ENCODE assay signal across 7 mouse cellular contexts in the genomic region with DNA sequence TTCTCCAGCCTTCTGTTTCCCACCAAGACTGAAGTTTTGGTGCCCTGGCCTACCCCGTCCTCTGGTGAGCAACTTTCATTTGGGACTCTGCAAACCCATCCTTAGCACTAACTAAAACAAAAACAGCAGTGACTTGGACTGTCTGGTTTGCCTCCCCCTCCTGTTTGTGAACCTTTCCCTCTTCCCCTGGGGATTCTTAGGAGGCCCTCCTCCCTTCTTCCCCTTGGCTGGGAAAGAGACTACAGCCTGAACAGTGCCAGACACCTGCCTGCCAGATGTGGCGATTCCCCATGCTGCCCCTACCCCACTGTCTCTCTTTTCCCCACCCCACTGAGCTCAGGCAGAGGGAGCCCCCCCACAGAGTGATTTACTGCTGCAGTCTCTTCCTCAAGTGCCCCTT. TPM values are rescaled to one million over a fixed set of nuclear protein-coding genes. Genes with fewer than 3 reads are reported as not detected.
DNase-seq lines count a peak whose midpoint lies in the region; ATAC-seq and TF ChIP-seq lines count a peak whose summit lies in the region.

No protein-coding gene starts in this region.

- peaks cover 15% of the 10 kb centered on the region; the same call in 1 of the 2 replicates for H3K4me1 ChIP-seq in lung, postnatal 0 days (ENCODE audit: insufficient read depth, low read depth, low read length)
- peaks cover 91% of the 10 kb centered on the region for H3K4me1 ChIP-seq in forebrain, embryonic 15.5 days
- H3K4me1 ChIP-seq in liver, embryonic 12.5 days = peaks cover 59% of the 10 kb centered on the region

- H3K36me3 ChIP-seq in lung, postnatal 0 days (ENCODE audit: insufficient read depth, low read length) = 0 out of 2 replicates have a peak, but pooled peaks cover 3% of the 10 kb centered on the region
- peaks cover 6% of the 10 kb centered on the region for H3K36me3 ChIP-seq in forebrain, embryonic 15.5 days
- peaks cover 43% of the 10 kb centered on the region for H3K36me3 ChIP-seq in liver, embryonic 12.5 days

- H3K9ac ChIP-seq in lung, postnatal 0 days (replicated peaks; ENCODE audit: low read depth) = no peak overlapping the region
- H3K9ac ChIP-seq in forebrain, embryonic 15.5 days (replicated peaks) = peak overlapping the region; percentile 49; the same call in 1 of the 2 replicates
- no peak overlapping the region for H3K9ac ChIP-seq in liver, embryonic 12.5 days

- H3K4me3 ChIP-seq in lung, postnatal 0 days (ENCODE audit: low read depth, low read length) = no peak overlapping the region
- no peak overlapping the region for H3K4me3 ChIP-seq in forebrain, embryonic 15.5 days
- H3K4me3 ChIP-seq in liver, embryonic 12.5 days = no peak overlapping the region

- no peaks in the 10 kb centered on the region for H3K9me3 ChIP-seq in lung, postnatal 0 days (ENCODE audit: low read length)
- no peaks in the 10 kb centered on the region for H3K9me3 ChIP-seq in forebrain, embryonic 15.5 days
- H3K9me3 ChIP-seq in liver, embryonic 12.5 days (replicated peaks) = no peaks in the 10 kb centered on the region

- TF ChIP-seq CTCF in lung, postnatal 0 days (IDR thresholded peaks at IDR 0.05) = no peak

- no peaks in the 10 kb centered on the region for H3K27me3 ChIP-seq in lung, postnatal 0 days (replicated peaks; ENCODE audit: insufficient read depth, low read length)
- no peaks in the 10 kb centered on the region for H3K27me3 ChIP-seq in forebrain, embryonic 15.5 days
- H3K27me3 ChIP-seq in liver, embryonic 12.5 days (replicated peaks) = peaks cover 45% of the 10 kb centered on the region

- TF ChIP-seq EP300 in lung, postnatal 0 days (IDR thresholded peaks at IDR 0.05) = no peak

- H3K27ac ChIP-seq in lung, postnatal 0 days (ENCODE audit: low read length) = peak overlapping the region; percentile 86; the same call in 1 of the 2 replicates
- H3K27ac ChIP-seq in forebrain, embryonic 15.5 days (replicated peaks) = peak overlapping the region; percentile 96
- peak overlapping the region; percentile 47; the same call in 1 of the 2 replicates for H3K27ac ChIP-seq in liver, embryonic 12.5 days

- WGBS in lung, postnatal 0 days = 44% methylated on average over 2 of the region's 2 CpGs
- 15% methylated on average over 2 of the region's 2 CpGs for WGBS in forebrain, embryonic 15.5 days
- 55% methylated on average over 2 of the region's 2 CpGs for WGBS in liver, embryonic 12.5 days (ENCODE audit: insufficient replicate concordance)

- no peak for ATAC-seq in lung, postnatal 0 days
- no peak for ATAC-seq in forebrain, embryonic 15.5 days (replicated peaks)
- ATAC-seq in liver, embryonic 12.5 days = no peak

- no peak for DNase-seq in lung, postnatal 0 days (ENCODE audit: low spot score)
- no peak for DNase-seq in lung, postnatal 36 days
- DNase-seq in frontal cortex, postnatal 36 days (ENCODE audit: low spot score in 2 of 2) = no peak
- no peak for DNase-seq in Muller cell, postnatal 12 days (ENCODE audit: inconsistent ontology term)
- no peak for DNase-seq in B cell, adult 2 months

- no peak overlapping the region for H3K4me2 ChIP-seq in lung, postnatal 0 days (replicated peaks; ENCODE audit: low read depth, low read length)
- H3K4me2 ChIP-seq in forebrain, embryonic 15.5 days (replicated peaks) = no peak overlapping the region
- no peak overlapping the region for H3K4me2 ChIP-seq in liver, embryonic 12.5 days

RNA-seq across cellular contexts. Expression of a gene that starts 9.4 kb away (rescaled TPM):
- polyA plus RNA-seq in lung, postnatal 0 days (2015; fragmentation: Nextera tagmentation; extraction: Ambion mirVana) = 0.67 and 2.2 TPM in 2 replicates
- 0.28 and 0.37 TPM in 2 replicates for polyA plus RNA-seq in forebrain, embryonic 15.5 days (2015; fragmentation: Nextera tagmentation; extraction: Ambion mirVana)
- polyA plus RNA-seq in liver, embryonic 12.5 days (2016; fragmentation: Nextera tagmentation; extraction: Ambion mirVana) = 0.75 and 0.78 TPM in 2 replicates

RNA-seq across cellular contexts. Expression of a gene that starts 28.5 kb away (rescaled TPM):
- polyA plus RNA-seq in lung, postnatal 0 days (2015; fragmentation: Nextera tagmentation; extraction: Ambion mirVana) = 162 and 163 TPM in 2 replicates
- 215 and 220 TPM in 2 replicates for polyA plus RNA-seq in forebrain, embryonic 15.5 days (2015; fragmentation: Nextera tagmentation; extraction: Ambion mirVana)
- 246 and 250 TPM in 2 replicates for polyA plus RNA-seq in liver, embryonic 12.5 days (2016; fragmentation: Nextera tagmentation; extraction: Ambion mirVana)

RNA-seq across cellular contexts. Expression of a gene that starts 38.8 kb away (rescaled TPM):
- 5.0 and 6.5 TPM in 2 replicates for polyA plus RNA-seq in lung, postnatal 0 days (2015; fragmentation: Nextera tagmentation; extraction: Ambion mirVana)
- polyA plus RNA-seq in forebrain, embryonic 15.5 days (2015; fragmentation: Nextera tagmentation; extraction: Ambion mirVana) = 12.7 and 13.0 TPM in 2 replicates
- polyA plus RNA-seq in liver, embryonic 12.5 days (2016; fragmentation: Nextera tagmentation; extraction: Ambion mirVana) = 7.7 and 8.2 TPM in 2 replicates

RNA-seq across cellular contexts. Expression of a gene that starts 42.8 kb away (rescaled TPM):
- 10.5 and 11.2 TPM in 2 replicates for polyA plus RNA-seq in lung, postnatal 0 days (2015; fragmentation: Nextera tagmentation; extraction: Ambion mirVana)
- polyA plus RNA-seq in forebrain, embryonic 15.5 days (2015; fragmentation: Nextera tagmentation; extraction: Ambion mirVana) = 0.38 and 0.63 TPM in 2 replicates
- 168 TPM in 2 replicates for polyA plus RNA-seq in liver, embryonic 12.5 days (2016; fragmentation: Nextera tagmentation; extraction: Ambion mirVana)
